Mouse (Mus musculus) brain, embryonic 18.5 days (tissue): Measurements from ENCODE around the gene Bmp7.

Experiments used
- DNase-seq: peaks from one replicate; pipeline ENCODE4 v3.0.0-alpha.2; 2012; ENCODE audit warnings: low read depth, low spot score

The Bmp7 gene

GRCm38 (mm10) chr2:172854136-172854535 lies 86.0 kb downstream of the Bmp7 start:
- no peak for DNase-seq

GRCm38 (mm10) chr2:172851773-172852172 lies 88.3 kb downstream of the Bmp7 start:
- DNase-seq = no peak

- DNase-seq = no peak
Measured at GRCm38 (mm10) chr2:172848193-172848592, 91.9 kb downstream of the Bmp7 start.

- DNase-seq = no peak
Measured at GRCm38 (mm10) chr2:172846311-172846575, 93.9 kb downstream of the Bmp7 start.

- DNase-seq = no peak
Measured at GRCm38 (mm10) chr2:172845536-172846310, 94.4 kb downstream of the Bmp7 start.

GRCm38 (mm10) chr2:172843903-172844302 lies 96.2 kb downstream of the Bmp7 start:
- DNase-seq = no peak

- DNase-seq = no peak
Measured at GRCm38 (mm10) chr2:172842306-172842705, 97.8 kb downstream of the Bmp7 start.

GRCm38 (mm10) chr2:172840905-172841750 lies 99.0 kb downstream of the Bmp7 start:
- no peak for DNase-seq

DNA sequence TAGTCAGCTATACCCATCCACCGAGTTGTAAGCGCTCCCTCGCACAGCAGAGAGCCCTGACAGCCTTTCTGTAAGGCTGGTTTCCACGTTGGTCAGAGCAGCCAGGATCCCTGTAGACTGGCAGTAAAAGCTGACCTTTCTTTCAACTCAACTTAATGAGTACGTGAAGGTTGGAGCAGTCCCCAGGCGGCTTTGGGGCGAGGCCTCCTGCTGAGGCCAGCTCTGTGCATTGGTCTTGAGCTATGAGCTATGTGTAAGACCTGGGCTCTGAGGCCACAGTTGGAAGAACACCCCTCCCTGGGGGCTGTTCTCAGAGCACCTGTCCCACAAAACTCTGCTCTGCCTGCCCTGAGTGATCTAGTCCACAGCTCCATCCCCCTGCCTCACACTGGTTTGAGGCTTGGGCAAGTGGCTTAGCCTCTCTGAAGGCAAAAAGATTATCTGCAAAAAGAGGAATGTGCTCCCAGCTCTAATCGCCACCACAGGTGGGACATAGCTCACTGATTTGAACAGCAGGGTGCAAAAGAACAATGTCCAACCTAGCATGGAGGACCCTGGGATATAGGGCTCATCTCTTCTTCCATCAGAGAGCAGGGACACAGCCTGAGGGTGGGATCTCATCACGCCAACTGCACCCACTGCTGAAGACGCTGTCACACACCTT lies 100.7 kb downstream of the Bmp7 start:
- DNase-seq = no peak

DNA sequence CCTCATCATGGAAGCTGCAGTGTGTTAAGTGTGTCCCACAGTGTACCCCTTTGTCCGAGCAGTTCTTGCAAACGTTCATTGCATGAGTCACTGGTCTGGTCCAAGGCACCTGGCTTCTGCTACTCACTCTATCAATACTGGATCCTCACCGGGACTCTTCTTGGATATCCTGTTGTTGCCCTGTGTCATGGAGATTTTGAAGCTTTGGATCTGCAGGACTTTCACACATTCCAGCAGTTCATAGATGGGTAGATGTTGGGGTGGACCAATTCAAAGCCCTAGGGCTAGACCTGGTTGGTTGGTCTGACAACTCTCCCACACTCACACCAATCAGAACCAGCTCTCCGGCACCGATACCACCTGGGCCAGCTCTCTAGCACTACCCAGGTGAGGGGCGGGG lies 103.6 kb downstream of the Bmp7 start:
- no peak for DNase-seq

- no peak for DNase-seq
Measured at GRCm38 (mm10) chr2:172833196-172833595, 106.9 kb downstream of the Bmp7 start.

GRCm38 (mm10) chr2:172831762-172832161 lies 108.4 kb downstream of the Bmp7 start:
- DNase-seq = no peak

- no peak for DNase-seq
Measured at GRCm38 (mm10) chr2:172831133-172831532, 109.0 kb downstream of the Bmp7 start.

DNA sequence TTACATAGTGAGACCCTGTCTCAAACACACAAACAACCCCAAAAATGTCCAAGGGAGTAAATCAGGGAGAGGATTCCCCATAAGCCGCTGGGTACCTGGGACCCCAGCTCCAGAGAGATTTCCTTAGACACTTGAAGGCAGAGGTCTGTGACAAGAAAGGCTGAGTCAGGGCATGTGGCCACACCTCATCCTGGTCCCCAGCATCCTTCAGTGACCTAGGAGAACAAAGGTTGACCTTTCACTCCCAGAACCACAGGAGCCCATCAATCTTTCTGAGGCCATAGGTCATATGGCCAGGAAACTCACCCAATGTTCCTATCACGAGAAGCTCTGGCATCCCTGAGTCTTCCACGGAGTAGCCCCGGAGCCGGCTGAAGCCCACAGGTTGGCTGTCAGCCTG lies 111.9 kb downstream of the Bmp7 start:
- no peak for DNase-seq

DNA sequence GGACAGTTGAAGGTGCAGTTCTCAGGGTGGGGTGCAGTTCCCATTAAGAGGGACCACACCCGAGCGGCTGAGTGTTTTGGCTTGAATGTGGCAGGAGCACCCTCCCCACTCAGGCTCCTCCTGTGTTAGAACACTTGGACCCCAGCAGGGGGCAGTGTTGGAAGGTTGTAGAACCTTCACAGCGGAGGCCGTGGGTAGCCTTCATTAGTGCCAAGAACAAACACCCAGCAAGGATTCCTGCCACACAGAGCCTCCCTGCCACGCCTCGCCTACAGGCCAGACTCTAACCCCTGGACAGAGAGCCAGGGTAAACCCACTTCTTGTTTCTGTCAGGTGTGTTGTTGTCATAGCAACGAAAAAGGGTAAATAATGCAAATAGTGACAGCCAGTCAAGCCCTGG lies 112.6 kb downstream of the Bmp7 start:
- DNase-seq = no peak

DNA sequence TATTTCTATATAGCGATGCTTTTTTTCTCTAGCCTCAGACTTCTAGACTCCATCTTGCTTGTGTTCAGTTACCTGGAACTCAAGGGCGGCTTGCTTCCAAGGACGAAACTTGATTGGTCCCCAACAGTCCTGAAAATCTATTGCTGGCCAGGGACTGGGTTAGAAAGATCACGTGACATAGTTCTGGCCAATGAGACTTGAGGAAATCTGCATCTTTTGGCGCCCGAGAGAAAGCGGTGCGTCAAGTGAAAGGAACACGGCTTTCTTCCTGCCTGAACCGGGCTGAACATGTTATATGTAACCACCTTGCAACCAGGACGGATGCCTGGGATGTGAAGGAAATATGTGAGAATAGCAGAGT lies 114.4 kb downstream of the Bmp7 start:
- DNase-seq = no peak

GRCm38 (mm10) chr2:172824906-172825784 lies 115.0 kb downstream of the Bmp7 start:
- DNase-seq = no peak

DNA sequence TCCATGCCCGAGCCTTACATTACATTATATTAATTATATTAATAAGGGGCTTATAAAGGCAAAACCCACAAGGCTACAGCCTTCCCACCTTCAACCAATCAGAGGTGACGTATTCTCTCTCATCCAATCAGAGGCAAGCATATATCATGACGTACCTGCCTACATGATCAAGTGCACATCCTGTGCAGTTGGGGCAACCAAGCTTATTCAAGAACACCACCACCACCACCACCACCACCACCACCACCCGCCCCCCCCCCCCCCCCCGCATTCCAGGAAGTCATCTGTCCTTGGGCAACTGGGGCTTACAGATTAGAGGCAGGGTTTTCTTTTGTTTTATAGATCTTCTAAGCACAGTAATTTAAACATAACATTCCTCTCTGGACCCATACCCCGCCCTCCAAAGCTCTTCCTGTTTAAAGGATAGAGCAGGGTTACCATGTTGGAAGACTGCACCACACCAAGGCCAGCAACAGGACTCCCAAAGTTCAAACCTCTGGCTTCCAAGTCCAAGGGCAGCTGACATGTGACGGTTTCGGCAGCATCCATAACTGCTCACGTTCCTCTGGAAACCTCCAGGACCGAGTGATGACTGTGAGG lies 121.4 kb downstream of the Bmp7 start:
- no peak for DNase-seq
